Mouse (Mus musculus) kidney, adult 18-20 months (tissue): Measurements from ENCODE around the gene Evi2a.

Source experiments
- DNase-seq: peaks from one replicate; pipeline ENCODE4 v3.0.0; 2021

Gene Evi2a

DNA sequence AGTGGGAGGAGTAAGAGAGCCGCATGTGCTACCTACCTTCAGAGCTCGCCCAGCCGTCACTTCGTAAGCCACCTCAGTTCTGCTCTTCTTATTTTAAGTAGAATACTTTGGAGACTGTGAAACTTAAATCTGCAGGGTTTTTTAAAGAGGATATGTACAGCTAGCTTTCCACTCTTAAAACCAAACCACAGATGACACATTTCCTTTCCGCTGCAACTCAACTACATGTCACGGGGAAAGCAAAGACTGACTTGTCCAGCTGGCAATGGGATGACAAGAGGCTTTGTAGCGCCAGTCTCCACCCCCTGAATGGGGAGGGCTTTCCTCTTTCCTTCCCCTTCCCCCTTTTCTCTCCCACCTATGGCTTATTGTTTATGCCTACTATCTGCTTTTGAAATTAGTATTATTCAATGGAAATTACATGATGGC, at the start of gene Evi2a, which contains the start of gene Evi2:
TSS of gene Evi2a (minus strand) at position 277 of the 429 bp plus-strand sequence.
TSS of gene Evi2 (minus strand) at position 257 of the 429 bp plus-strand sequence.
- DNase-seq, result no peak

DNA sequence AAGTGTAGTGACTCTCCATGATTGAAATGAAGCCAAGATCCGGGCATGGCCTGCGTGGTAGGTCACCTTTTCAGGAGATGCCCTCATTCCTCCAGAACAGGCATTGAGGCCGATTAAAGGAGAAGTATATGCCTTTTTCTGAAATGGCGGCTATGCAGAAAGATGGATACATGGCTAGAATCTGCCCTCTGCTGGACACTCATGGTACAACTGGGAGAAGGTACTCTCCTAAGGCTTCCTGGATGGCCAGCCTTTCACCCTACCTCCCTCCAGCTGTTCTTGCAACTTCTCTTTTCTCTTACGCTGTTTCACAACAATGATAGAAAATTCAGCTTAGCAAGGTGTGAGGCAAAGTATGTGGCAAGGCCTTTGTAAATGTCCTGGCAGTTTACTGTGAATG, 47.3 kb upstream of the Evi2a start:
- peak; percentile 81 for DNase-seq

DNA sequence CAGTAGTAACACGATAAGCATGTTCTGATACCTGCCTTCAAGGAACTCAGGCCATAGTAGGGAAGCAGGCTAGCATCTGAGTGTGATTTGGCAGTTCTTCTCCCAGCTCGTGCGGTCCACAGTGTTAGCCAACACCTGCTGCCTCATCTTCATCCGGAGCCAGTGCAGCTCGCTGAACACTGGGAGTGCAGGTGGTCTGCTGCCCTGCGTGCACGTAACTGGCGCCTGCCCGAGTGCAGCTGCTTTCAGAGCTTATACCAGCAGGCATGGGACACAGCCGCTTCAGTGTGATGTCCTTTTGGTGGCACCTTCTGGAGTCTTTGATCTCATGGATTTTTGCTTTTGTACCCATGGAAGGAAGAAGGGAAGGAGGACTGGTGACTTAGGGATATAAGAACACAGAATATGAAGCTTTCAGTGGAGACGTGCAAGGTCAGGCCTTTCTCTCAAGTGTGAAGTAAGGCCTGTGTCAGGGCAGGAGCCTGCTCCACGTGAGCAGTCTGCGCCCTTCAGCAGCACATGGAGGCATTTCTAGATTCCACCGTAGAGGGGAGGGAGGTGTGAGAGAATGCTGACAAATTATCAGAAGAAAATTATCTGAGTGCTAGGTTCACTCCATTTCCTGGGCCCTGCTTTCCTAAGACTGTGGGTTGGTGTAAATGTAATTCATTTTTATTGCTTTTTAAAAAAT, 45.1 kb upstream of the Evi2a start:
- DNase-seq, result no peak

DNA sequence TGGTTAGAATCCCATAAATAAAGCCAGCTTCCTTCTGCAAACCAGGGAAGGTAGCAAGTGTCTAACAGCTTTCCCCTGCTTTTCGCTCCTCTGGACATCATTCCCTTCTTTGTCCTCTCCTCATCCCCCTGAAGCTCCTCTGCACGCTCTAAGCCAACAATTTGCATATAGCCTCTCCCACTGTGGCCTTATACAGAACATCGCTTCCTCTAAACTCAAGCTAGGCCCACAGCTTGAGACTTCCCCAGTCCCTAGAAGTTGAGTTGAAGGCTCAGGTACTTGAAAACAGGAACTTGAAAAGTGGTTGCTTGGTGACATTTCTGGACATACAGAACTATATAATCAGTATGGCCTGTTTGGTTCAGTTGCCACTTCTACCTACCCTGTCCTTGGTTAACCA, 43.4 kb upstream of the Evi2a start:
- DNase-seq, result no peak

DNA sequence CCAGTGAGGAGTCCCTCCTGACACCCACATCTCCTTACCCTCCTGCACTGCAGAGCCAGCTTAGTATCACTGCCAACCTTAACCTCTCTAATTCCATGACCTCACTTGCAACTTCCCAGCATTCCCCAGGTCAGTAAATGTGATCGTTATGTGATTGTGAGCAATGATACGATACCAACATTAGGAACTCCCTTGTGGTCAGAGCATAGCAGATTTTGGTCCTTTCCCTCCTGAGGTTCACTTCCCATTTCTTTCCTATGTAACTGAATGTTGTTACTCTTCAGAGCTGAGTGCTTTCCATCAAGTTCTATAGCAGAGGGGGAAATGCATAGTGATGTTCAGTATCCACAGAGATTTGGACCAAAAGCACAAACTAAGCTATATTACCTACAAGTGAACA, 39.9 kb upstream of the Evi2a start:
- no peak for DNase-seq

DNA sequence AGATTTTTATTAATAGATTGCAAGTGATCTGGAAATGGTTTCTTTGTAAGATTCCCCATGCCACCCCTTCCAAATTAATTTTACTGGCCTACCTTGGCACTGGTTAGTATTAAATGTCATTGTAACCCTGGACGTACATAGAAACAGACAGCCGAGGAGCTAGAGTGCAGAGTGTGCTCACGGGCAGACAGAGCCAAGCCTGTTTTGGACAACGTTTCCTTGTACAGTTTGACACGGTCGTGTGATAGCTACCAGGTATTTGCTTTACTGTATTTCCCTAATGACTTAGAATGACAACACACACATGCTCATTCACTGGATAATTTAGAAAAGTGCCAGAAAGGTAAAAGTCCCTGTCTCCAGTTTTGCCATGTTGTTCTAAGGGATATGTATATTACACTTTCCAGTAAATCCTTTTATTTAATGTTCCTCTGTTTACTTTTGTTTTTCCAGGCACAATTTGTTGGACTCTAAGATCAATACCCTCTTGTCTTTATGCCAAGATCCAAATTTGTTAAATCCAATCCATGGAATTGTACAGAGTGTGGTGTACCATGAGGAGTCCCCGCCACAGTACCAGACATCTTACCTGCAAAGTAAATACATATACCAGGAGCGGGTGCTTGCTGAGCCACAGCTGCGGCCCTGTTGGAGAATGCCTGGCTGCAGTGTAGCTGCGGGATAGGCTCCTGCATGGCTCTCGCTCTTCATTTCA, 37.9 kb upstream of the Evi2a start:
- no peak for DNase-seq

DNA sequence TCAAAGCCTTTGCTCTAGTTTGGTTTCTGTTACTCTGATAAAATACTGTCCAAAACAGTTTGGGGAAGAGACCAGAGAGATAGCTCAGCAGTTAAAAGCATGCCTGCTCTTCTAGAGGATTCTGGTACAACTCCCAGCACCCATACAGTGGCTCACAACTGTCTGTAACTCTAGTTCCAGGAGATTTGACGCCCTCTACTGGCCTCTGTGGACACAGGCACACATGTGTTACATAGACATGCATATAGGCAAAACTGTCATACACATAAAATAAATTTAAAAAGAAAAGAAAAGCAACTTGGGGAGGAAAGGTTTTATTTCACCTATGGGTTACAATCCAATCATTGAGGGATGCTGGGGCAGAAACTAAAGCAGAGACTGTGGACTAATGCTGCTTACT, 36.5 kb upstream of the Evi2a start:
- DNase-seq, result no peak

DNA sequence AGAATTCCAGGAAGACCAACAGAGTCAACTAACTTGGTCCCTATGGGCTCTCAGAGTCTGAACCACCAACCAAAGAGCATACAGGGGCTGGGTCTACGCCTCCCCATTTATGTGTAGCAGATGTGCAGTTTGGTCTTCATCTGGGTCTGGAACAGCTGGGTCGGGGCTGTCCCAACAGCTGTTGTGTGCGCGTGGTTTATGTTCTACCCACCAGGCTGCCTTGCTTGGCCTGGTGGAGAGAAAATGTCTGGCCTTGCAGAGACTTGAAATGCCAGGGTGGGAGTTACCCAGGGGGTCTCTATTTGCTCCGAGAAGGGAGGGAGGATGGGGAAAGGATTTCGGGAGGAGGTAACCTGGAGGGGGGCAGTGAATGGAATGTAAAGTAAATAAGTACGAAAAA, 33.1 kb upstream of the Evi2a start:
- no peak for DNase-seq

DNA sequence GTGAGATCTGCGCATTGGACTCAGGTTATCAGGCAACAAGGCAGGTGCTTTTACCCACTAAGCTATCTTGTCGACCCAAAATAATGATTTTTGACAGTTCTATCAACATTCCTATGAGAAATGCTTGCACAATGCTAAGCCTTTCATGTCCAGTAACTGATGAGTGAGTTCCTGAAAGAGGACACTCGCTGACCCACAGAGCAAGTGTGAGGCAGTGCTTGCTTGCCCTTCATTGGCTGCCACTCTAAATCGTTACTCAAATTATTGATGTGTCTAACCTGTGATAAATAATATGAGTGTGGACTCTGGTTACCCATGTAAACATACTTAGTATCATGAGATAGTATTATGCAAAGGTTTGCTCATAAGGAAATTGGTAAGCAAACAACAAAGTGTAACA, 30.1 kb upstream of the Evi2a start:
- no peak for DNase-seq

DNA sequence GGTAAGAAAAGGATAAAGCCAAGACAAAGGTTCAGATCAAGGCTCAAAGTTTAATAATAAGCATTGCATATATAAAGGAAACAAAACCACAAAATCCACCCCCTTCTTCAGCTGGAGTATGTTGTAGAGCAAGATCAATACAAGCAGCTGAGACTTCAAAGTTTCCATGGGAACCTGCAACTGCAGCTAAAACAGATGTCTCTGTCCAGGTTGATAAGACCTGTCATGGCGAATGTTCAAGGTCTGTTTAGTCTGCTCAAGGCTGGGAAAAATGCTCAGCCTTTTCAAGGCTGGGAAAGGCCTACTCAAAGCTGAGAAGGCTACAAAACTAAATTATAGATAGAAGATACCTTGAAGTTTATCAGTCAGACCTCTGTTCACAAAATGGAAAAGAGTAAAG, 22.2 kb upstream of the Evi2a start:
- DNase-seq, result no peak

DNA sequence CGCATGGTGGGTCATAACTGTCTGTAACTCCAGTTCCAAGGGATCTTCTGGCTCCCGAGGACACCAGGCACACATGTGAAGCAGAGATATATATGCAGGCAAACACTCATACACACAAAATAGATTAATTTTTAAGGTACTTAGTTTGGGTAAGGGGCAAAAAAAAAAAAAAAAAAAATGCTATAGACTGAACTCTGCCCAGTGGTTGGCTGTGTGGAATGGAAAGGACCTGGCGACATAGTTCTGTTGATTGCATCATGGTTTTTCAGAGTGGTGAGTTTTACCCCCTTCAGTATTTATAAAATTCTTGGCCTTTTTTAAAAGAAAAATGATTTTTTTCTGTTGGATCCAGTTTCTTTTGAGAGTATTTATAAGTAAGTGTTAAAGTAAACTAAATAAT, 5.9 kb upstream of the Evi2a start:
- DNase-seq, result no peak

DNA sequence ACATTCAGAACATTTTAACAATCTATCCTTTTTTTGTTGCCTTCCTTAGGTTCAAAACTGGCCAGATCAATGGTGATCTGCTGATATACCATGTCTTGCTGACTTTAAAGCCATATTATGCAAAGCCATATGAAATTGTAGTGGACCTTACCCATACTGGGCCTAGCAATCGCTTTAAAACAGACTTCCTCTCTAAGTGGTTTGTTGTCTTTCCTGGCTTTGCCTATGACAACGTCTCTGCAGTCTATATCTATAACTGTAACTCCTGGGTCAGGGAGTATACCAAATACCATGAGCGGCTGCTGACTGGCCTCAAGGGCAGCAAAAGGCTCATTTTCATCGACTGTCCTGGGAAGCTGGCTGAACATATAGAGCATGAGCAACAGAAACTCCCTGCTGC, 5.1 kb upstream of the Evi2a start:
- DNase-seq, result no peak

DNA sequence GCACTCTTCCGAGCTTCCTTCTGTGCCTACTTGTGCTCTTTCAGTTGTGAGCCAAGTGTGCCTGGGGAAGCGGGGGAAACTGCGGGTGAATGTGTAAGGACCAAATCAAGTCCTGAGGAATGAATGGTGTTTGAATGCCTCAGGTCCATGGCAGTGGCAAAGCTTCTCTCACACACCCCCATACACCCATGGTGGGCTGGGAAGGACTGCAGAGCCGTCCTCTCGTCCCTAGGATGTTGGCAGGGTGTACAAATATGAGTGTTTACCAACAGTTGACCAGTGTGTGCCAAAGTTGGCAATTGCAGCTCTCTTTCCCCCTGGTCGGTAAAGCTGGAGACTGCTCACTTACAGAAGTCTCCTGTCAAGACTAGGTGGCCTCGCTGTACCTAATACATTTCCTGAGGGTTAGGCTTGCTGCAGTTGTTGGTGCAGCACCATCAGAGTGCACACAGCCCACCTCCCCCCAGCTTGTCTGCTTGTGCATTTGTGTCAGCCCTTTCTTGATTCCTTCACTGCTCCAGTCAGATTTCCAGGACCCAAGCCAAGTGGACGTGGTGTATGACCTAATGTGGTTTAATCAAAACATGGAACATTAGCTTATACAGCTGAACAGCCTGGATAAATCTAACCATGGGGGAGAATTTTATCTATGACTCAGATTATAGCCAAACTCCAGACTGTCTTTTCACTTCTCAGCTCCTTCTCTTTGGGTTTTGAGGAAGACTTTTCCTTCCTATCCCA, 3.7 kb upstream of the Evi2a start:
- DNase-seq, result no peak

DNA sequence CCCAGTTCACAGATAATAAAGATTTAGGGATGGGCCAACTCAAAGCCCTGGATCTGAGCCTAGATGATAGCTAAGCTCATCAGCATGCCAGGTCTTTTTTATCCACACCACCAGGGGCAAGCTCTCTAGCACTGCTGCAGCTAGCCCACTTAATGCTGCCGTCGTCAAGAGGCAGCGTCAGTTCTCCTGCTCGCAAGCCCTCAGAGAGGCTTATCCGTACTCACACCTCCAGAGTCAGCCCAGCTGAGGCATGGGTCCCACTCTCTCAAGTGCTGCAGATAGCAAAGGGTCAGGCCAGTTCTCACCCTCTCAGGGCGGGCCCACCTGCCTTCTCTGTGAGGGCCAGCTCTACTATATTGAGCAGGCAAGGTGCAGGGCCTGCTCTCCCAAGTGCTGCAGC, 2.9 kb upstream of the Evi2a start:
- DNase-seq, result no peak

DNA sequence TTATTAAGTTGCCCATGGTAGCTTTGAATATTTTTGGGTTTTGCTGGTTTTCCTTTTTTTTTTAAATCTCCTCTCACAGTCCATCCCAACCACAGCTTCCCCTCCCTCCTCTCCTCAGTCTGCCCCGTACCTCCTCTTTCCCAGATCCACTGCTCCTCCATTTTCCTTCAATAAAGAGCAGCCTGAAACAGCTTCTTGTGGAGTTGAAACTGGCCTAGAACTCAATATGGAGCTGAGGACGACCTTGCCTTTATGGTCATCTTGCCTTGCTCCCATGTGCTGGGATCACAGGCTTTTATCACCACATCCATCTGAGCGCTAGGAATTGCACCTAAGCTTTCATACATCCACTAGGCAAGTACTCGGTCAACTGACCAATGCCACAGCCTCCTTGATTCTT, 1.1 kb upstream of the Evi2a start:
- DNase-seq, result no peak

DNA sequence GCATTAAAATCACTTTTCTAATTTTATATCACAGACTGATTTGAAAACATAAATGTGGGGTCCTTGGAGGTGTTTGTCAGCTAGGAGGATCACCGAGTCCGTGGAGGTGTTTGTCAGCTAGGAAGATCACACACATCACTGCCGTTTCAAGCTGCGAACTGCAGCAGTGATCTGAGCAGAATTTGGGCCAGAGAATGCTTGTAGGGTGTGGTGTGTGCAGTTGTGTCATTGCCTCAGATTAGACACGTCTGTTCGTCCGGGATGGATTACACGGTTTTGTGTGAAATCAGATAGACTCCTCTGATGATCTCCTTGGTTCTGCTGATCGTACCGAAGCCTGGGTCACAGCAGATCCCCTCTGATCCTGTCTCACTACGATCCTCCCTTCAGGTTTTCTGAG, 365 bp upstream of the Evi2a start:
- no peak for DNase-seq

DNA sequence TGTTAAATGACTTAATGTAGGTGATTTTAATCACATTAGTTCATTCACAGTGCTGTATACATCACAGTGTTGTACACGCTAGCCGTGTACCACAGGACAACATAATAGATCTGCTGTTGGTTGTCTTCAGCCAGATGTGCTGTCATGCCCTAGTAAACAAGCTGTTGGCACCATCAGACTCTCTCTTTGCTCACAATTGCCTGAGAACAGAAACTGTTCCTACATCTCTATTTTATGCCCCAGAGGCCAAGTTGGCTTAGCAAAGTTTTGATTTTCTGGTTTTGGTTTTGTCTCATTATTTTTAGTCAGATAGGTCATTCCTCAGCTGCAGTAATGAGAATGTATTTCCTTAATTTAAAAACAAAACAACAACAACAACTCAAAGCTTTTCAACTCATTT, 673 bp downstream of the Evi2a start:
- DNase-seq, result no peak

DNA sequence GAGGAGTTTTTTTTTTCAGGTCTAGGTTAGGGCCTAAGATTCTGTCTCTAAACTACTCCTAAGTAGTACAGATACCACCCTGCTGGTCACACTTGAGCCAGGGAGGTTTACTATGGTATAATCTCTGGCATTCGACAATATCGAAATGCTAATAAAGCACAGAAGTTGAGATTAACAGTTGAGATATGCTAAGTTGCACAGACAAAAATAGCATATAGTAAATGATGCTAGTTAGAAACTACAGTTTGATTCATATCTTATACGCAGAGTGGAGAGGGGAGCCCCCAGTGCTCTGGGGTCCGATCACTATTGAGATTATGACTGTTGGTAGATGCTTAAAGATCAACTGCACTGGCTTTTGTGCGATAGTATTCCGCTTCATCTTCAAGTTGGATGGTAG, 1.2 kb downstream of the Evi2a start:
- DNase-seq, result no peak

DNA sequence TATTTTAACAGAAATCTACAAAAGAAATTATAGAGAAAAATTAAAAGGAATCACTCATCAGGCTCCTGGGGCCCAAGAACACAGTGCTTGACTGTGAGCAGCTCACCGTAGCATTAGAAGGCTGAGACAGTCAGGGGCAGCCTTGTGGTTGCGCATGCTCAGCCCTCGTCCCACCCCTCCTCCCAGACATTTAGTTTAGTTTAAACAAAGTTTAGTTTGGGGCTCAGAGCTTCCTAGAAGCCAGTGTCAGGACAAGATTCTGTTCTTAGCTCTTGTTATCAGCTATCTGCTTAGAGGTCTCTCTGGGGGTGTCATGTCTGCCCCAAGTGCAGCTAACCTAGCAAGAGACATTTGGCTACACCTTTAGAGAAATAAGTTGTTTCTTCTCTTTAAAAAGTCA, 1.8 kb downstream of the Evi2a start:
- no peak for DNase-seq

DNA sequence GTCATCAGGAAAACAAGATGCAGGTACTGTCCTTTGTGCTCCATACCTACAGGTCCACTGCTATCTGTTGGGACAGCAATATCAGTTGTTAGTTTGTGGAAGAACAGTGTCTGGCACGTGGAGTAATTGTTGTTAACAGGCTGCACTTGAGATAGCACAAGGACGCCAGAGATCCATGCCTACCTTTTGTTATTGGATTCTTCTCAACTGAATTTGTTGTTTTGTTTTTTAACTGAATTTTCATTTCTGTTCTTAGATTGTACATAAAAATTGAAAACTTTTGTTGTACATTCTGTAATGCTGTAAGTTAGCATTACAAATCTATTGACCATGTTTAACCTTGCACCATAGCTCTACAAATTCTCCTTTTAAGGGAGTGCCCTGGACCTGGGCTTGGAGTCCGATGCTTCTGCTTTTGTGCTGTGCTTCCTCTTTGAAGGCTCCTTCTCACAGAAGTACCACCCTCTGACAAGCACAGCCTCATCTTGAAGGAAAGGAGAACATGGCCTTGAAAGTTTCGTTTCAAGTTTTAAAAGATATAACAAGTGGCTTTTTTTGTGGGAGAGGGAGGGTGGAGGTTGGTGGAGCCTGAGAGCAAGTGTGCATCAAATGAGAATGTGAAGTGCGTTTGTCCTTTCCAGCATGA, 2.5 kb downstream of the Evi2a start:
- DNase-seq, result no peak

DNA sequence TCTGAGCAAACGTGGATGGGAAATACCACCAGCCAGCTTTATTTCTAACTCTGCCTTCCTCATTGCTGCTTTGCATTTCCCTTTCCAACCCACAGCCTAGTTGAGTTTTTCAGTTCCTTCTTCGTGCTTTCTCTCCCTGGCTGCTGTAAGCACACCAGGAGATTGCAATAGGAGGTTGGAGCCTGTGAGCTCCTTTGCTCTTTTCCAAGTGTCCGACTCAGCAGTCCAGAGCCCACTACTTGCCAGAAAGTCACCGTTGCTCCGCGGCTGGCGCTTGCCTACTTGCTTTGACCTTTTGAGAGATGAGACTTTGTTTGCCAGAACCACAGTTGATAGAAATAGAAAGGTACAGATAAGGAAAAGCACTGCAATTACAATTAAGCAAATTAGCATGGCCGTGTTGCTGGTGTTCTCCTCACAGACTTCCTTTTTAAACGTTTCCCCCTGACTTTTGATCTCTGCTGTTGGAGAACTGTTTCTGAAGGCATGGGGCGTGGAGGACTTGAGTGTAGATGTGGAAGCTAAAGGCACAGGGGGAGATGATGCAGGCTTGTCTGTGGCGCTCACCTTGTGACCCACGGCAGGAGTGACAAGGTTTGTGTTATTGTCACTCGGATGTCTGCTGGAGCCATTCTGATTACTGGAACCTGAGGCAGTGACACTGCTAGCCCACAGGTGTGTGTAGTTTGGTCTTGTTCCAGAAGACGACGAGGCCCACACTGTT, 3.2 kb downstream of the Evi2a start:
- peak; percentile 19 for DNase-seq

DNA sequence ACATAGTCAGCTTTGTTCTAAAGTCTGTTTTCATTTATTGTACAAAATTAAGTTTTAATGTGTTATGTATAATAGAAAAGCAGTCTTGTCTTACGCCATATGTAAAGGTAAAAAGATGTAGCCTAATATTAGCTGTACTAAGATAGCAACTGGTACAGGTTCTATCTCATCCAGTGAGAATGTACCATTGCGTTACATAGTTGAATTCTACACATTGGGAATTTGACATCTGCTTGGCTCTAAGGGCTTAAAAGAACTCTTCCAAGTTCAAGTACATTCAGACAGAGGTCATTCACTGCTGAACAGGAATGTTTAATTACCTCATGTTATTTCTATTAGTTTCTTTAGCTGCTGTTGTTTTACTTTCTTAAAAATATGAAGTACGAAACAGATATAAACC, 3.9 kb downstream of the Evi2a start:
- DNase-seq, result no peak

DNA sequence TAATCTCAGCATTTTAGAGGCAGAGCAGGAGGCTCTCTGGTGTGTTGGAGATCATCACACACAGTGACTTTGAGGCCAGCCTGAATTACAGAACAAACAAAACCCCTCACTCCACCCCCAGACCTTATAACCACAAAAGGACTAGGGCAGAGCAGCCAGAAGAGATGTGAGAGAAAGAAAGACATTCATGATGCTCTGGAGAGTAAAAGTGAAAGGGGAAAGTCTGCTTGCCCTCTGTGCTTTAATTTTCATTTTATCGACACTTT, 6.2 kb downstream of the Evi2a start:
- DNase-seq, result no peak
